Mouse (Mus musculus): ENCODE data around the gene Tinagl1.
A peak's percentile ranks its signal among the peaks of the same experiment; 100 is the strongest.

Tinagl1 gene

GRCm38 (mm10) chr4:130139214-130139492, 35.8 kb downstream of the Tinagl1 start, which contains the start of gene Hcrtr1:
Hcrtr1 (minus strand) TSS chr4:130139359.
- no peak for DNase-seq

GRCm38 (mm10) chr4:130138441-130139213, 36.3 kb downstream of the Tinagl1 start:
- DNase-seq, result peak; percentile 87

GRCm38 (mm10) chr4:130133399-130133798, 41.5 kb downstream of the Tinagl1 start:
- DNase-seq, result no peak

GRCm38 (mm10) chr4:130131448-130132105, 43.3 kb downstream of the Tinagl1 start:
- DNase-seq, result no peak

GRCm38 (mm10) chr4:130130641-130131350, 44.1 kb downstream of the Tinagl1 start:
- no peak for DNase-seq

- no peak for DNase-seq
Observed at GRCm38 (mm10) chr4:130130082-130130481, 44.8 kb downstream of the Tinagl1 start.

GRCm38 (mm10) chr4:130128907-130129306, 46.0 kb downstream of the Tinagl1 start:
- no peak for DNase-seq

- DNase-seq, result no peak
Observed at GRCm38 (mm10) chr4:130125935-130126334, 49.0 kb downstream of the Tinagl1 start.

GRCm38 (mm10) chr4:130125164-130125563, 49.8 kb downstream of the Tinagl1 start:
- DNase-seq, result no peak

- no peak for DNase-seq
Observed at GRCm38 (mm10) chr4:130124110-130124509, 50.8 kb downstream of the Tinagl1 start.

GRCm38 (mm10) chr4:130123020-130123419, 51.9 kb downstream of the Tinagl1 start:
- DNase-seq, result no peak

- no peak for DNase-seq
Observed at GRCm38 (mm10) chr4:130121560-130121959, 53.4 kb downstream of the Tinagl1 start.

GRCm38 (mm10) chr4:130120752-130121151, 54.2 kb downstream of the Tinagl1 start:
- DNase-seq, result no peak
